Mouse (Mus musculus): ENCODE results near the gene Gm20388. TPM values are rescaled to one million over a fixed set of nuclear protein-coding genes. Genes with fewer than 3 reads are reported as not detected.
"Not testable (repeated sequence)": the region's sequence is repeated elsewhere in the genome, so short reads cannot be mapped to it uniquely, and the experiment has no call there.

Gene Gm20388
- polyA plus RNA-seq, 1 experiment from 2014 or later: not detected

DNA sequence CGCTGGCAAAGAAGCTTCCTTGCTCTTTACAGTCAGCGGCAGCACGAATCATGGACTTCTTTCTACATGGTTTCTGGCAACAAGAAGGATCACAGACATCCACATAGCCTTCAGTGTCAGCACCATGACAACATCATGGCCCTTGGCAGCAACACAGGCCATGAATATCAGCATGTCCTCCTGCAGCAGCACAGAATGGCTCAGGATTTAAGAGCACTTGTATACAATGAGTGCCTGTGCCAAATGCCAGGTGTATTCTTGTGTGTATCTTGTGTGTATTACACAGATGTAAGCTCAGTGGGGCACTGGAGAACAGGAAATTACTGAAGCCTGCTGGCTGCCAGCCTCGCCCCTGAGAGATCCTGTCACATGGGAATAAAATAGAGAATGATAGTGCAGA lies 4263.0 kb downstream of the Gm20388 start:
- Histone ChIP-seq H3K9me3 (ENCODE audit: control insufficient read depth, low read length) (no peaks in the 10 kb centered on the region; the same call in 1 of the 2 replicates), H3K4me1 (replicated peaks; ENCODE audit: control insufficient read depth, insufficient read depth, low read length) (peaks cover 2% of the 10 kb centered on the region; the same call in 1 of the 2 replicates), H3K27ac (ENCODE audit: low read length) (no peak overlapping the region), H3K9ac (ENCODE audit: low read length) (no peak overlapping the region), H3K27me3 (ENCODE audit: control insufficient read depth, insufficient read depth, low read depth, low read length) (no peaks in the 10 kb centered on the region; the same call in 1 of the 2 replicates), H3K4me3 (ENCODE audit: low read length) (no peak overlapping the region), H3K4me2 (ENCODE audit: low read depth, low read length) (no peak overlapping the region), H3K36me3 (ENCODE audit: control insufficient read depth, insufficient read depth, low read length) (no peaks in the 10 kb centered on the region)
- no peak for ATAC-seq (ENCODE audit: low read depth)
- WGBS: 66% methylated on average over 4 of the region's 4 CpGs

GRCm38 (mm10) chr8:124176133-124176532 lies 4265.5 kb downstream of the Gm20388 start:
- Histone ChIP-seq H3K4me1 (replicated peaks; ENCODE audit: control insufficient read depth, insufficient read depth, low read length) (peaks cover 2% of the 10 kb centered on the region; the same call in 1 of the 2 replicates), H3K4me3 (ENCODE audit: low read length) (no peak overlapping the region), H3K27ac (ENCODE audit: low read length) (no peak overlapping the region), H3K36me3 (ENCODE audit: control insufficient read depth, insufficient read depth, low read length) (no peaks in the 10 kb centered on the region), H3K9me3 (ENCODE audit: control insufficient read depth, low read length) (no peaks in the 10 kb centered on the region; the same call in 1 of the 2 replicates), H3K27me3 (ENCODE audit: control insufficient read depth, insufficient read depth, low read depth, low read length) (no peaks in the 10 kb centered on the region; the same call in 1 of the 2 replicates), H3K9ac (ENCODE audit: low read length) (no peak overlapping the region), H3K4me2 (ENCODE audit: low read depth, low read length) (no peak overlapping the region)
- 80% methylated on average over 6 of the region's 6 CpGs for WGBS
- ATAC-seq (ENCODE audit: low read depth): no peak

DNA sequence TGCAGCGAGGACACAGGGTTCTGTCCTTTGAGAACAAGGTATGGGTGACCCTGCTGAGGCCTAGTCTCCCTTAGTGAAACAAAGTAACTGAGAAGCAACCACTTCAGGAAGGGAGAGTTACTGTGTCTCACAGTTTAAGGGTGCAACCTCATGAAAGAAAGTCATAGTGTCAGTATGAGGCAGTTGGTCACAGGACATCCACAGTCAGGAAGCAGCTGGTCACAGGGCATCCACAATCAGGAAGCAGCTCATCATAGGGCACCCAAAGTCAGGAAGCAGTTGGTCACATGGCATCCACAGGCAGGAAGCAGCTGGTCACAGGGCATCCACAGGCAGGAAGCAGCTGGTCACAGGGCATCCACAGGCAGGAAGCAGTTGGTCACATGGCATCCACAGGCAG lies 4266.5 kb downstream of the Gm20388 start:
- H3K4me2 ChIP-seq (ENCODE audit: low read depth, low read length); H3K9ac ChIP-seq (ENCODE audit: low read length); H3K4me3 ChIP-seq (ENCODE audit: low read length); H3K27ac ChIP-seq (ENCODE audit: low read length); H3K36me3 ChIP-seq (ENCODE audit: control insufficient read depth, insufficient read depth, low read length); H3K4me1 ChIP-seq (replicated peaks; ENCODE audit: control insufficient read depth, insufficient read depth, low read length); H3K27me3 ChIP-seq (ENCODE audit: control insufficient read depth, insufficient read depth, low read depth, low read length); H3K9me3 ChIP-seq (ENCODE audit: control insufficient read depth, low read length); ATAC-seq (ENCODE audit: low read depth): not testable (repeated sequence)
- 83% methylated on average over 1 of the region's 1 CpGs for WGBS

DNA sequence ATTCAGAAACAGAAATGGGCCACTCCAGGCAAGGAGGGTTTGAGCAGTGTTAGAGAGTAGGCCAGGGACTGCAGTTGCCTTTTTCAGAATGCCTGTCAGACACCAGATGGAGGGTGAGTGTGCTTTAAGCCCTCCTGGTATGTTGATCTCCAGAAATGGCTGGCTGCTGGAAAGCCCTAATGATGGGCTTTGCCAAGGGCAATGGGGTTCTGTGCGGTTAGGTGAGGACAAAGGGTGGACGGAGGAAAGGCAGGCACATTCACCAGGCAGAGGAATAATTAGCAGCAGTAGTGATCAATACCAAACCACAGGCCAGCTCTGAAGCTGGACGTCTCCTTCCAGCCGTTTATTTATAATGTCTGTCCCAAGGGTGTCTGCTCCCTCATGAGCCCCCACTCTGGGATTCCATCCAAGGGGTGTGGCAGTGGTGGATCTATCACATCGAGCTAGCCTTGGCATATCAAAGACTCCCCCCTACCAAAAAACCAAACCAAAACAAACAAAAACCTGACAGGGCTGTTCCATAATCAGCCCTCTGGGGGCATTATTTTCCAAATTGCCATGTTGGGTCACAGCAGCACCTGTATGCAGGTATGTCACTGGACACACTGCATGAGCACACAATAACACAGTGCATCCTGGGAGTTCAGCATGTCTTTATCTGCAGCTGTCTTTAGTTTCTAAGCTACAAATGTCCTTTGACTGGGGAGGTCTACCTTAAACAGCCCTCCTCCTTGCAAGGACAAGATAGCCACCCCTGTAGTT lies 4270.2 kb downstream of the Gm20388 start:
- H3K27ac ChIP-seq (ENCODE audit: low read length): no peak overlapping the region
- H3K9ac ChIP-seq (ENCODE audit: low read length): no peak overlapping the region
- no peak overlapping the region for H3K4me2 ChIP-seq (ENCODE audit: low read depth, low read length)
- 50% methylated on average over 5 of the region's 5 CpGs for WGBS
- H3K4me1 ChIP-seq (replicated peaks; ENCODE audit: control insufficient read depth, insufficient read depth, low read length): peaks cover 23% of the 10 kb centered on the region
- no peak overlapping the region for H3K4me3 ChIP-seq (ENCODE audit: low read length)
- H3K36me3 ChIP-seq (ENCODE audit: control insufficient read depth, insufficient read depth, low read length): no peaks in the 10 kb centered on the region
- no peaks in the 10 kb centered on the region; the same call in 1 of the 2 replicates for H3K9me3 ChIP-seq (ENCODE audit: control insufficient read depth, low read length)
- no peak for ATAC-seq (ENCODE audit: low read depth)
- H3K27me3 ChIP-seq (ENCODE audit: control insufficient read depth, insufficient read depth, low read depth, low read length): no peaks in the 10 kb centered on the region; the same call in 1 of the 2 replicates

- no peaks in the 10 kb centered on the region; the same call in 1 of the 2 replicates for H3K27me3 ChIP-seq (ENCODE audit: control insufficient read depth, insufficient read depth, low read depth, low read length)
- ATAC-seq (ENCODE audit: low read depth): peak; percentile 29
- no peak overlapping the region for H3K4me3 ChIP-seq (ENCODE audit: low read length)
- 43% methylated on average over 5 of the region's 5 CpGs for WGBS
- peaks cover 23% of the 10 kb centered on the region for H3K4me1 ChIP-seq (replicated peaks; ENCODE audit: control insufficient read depth, insufficient read depth, low read length)
- no peaks in the 10 kb centered on the region for H3K36me3 ChIP-seq (ENCODE audit: control insufficient read depth, insufficient read depth, low read length)
- no peak overlapping the region for H3K9ac ChIP-seq (ENCODE audit: low read length)
- no peak overlapping the region; the same call in 1 of the 2 replicates for H3K4me2 ChIP-seq (ENCODE audit: low read depth, low read length)
- H3K27ac ChIP-seq (ENCODE audit: low read length): peak overlapping the region; percentile 67; the same call in 1 of the 2 replicates
- H3K9me3 ChIP-seq (ENCODE audit: control insufficient read depth, low read length): no peaks in the 10 kb centered on the region; the same call in 1 of the 2 replicates
Observed at GRCm38 (mm10) chr8:124181751-124182150, 4271.1 kb downstream of the Gm20388 start.

- ATAC-seq (ENCODE audit: low read depth): peak; percentile 96
- H3K27ac ChIP-seq (ENCODE audit: low read length): peak overlapping the region; percentile 67
Observed at GRCm38 (mm10) chr8:124182224-124182623, 4271.6 kb downstream of the Gm20388 start.

DNA sequence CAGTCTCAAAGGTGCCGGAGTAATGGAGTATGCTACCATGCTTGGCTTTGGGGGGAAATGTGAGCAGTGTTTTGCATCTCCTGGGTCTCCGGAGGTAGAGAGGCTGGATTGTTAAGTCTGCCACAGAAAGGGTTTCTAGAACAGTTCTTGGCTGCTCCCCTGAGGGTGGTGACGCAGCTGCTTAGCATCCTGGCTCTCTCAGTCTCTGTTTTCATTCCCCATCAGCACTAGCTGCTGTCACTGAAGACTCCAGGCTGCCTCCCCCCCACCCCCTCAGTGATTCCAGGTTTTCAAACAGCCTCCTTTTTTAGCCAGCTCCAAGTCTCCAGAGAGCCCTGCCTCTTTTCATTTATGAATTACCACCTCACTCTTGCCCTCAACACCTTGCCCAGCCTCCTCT lies 4273.4 kb downstream of the Gm20388 start:
- Histone ChIP-seq H3K4me2 (ENCODE audit: low read depth, low read length) (no peak overlapping the region), H3K9me3 (ENCODE audit: control insufficient read depth, low read length) (no peaks in the 10 kb centered on the region), H3K36me3 (ENCODE audit: control insufficient read depth, insufficient read depth, low read length) (no peaks in the 10 kb centered on the region), H3K4me1 (replicated peaks; ENCODE audit: control insufficient read depth, insufficient read depth, low read length) (peaks cover 23% of the 10 kb centered on the region), H3K27me3 (ENCODE audit: control insufficient read depth, insufficient read depth, low read depth, low read length) (no peaks in the 10 kb centered on the region; the same call in 1 of the 2 replicates), H3K4me3 (ENCODE audit: low read length) (no peak overlapping the region), H3K27ac (ENCODE audit: low read length) (no peak overlapping the region), H3K9ac (ENCODE audit: low read length) (no peak overlapping the region)
- no peak for ATAC-seq (ENCODE audit: low read depth)
- WGBS: 64% methylated on average over 3 of the region's 3 CpGs

More at GRCm38 (mm10) chr8:124182224-124182623, 4271.6 kb downstream of the Gm20388 start:
- no peak overlapping the region for H3K4me3 ChIP-seq (ENCODE audit: low read length)
- no peak overlapping the region for H3K4me2 ChIP-seq (ENCODE audit: low read depth, low read length)
- H3K9me3 ChIP-seq (ENCODE audit: control insufficient read depth, low read length): no peaks in the 10 kb centered on the region; the same call in 1 of the 2 replicates
- H3K36me3 ChIP-seq (ENCODE audit: control insufficient read depth, insufficient read depth, low read length): no peaks in the 10 kb centered on the region
- no peaks in the 10 kb centered on the region; the same call in 1 of the 2 replicates for H3K27me3 ChIP-seq (ENCODE audit: control insufficient read depth, insufficient read depth, low read depth, low read length)
- H3K4me1 ChIP-seq (replicated peaks; ENCODE audit: control insufficient read depth, insufficient read depth, low read length): peaks cover 23% of the 10 kb centered on the region
- WGBS: 14% methylated on average over 13 of the region's 13 CpGs
- no peak overlapping the region for H3K9ac ChIP-seq (ENCODE audit: low read length)

DNA sequence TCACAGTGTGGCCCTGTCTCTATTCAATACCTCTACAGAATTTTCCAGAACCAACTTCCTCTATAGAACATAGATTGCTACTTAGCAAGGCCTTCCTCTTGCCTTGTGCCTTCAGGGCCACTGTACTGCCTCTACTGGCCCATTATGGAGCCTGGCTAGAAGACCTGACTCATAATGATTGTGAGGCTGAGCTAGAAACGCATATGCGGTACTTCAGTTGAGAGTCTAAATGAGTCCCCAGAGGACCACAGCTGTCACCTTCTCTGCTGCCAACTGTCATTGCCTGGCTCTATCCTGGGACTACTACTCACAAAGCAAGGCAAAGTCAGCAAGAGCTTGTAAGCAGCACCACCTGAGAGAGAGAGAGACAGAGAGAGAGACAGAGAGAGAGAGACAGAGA lies 4273.9 kb downstream of the Gm20388 start:
- Histone ChIP-seq H3K9ac (ENCODE audit: low read length) (no peak overlapping the region), H3K27ac (ENCODE audit: low read length) (no peak overlapping the region), H3K4me2 (ENCODE audit: low read depth, low read length) (no peak overlapping the region), H3K27me3 (ENCODE audit: control insufficient read depth, insufficient read depth, low read depth, low read length) (no peaks in the 10 kb centered on the region; the same call in 1 of the 2 replicates), H3K36me3 (ENCODE audit: control insufficient read depth, insufficient read depth, low read length) (no peaks in the 10 kb centered on the region), H3K4me1 (replicated peaks; ENCODE audit: control insufficient read depth, insufficient read depth, low read length) (peaks cover 23% of the 10 kb centered on the region), H3K9me3 (ENCODE audit: control insufficient read depth, low read length) (no peaks in the 10 kb centered on the region), H3K4me3 (ENCODE audit: low read length) (no peak overlapping the region)
- no peak for ATAC-seq (ENCODE audit: low read depth)
- WGBS: 77% methylated on average over 2 of the region's 2 CpGs

DNA sequence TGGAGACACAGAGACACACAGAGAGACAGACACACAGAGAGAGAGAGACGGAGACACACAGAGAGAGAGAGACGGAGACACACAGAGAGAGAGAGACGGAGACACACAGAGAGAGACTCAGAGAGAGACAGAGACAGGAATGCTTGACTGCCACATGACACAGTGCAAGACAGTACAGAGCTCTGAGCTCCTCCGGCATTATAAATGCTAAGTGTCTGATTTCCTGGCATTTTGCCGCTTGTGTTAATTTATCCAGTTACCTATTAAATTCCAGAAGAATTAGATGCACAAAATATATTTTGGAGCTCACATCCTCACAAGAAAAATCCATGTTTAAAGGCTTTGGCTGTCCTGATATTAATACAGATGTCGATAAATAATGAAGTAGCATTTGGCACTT lies 4274.4 kb downstream of the Gm20388 start:
- H3K27me3 ChIP-seq (ENCODE audit: control insufficient read depth, insufficient read depth, low read depth, low read length): no peaks in the 10 kb centered on the region; the same call in 1 of the 2 replicates
- no peak overlapping the region for H3K27ac ChIP-seq (ENCODE audit: low read length)
- no peaks in the 10 kb centered on the region for H3K9me3 ChIP-seq (ENCODE audit: control insufficient read depth, low read length)
- no peak overlapping the region for H3K4me3 ChIP-seq (ENCODE audit: low read length)
- H3K9ac ChIP-seq (ENCODE audit: low read length): no peak overlapping the region
- WGBS: 83% methylated on average over 6 of the region's 6 CpGs
- H3K4me2 ChIP-seq (ENCODE audit: low read depth, low read length): no peak overlapping the region
- no peak for ATAC-seq (ENCODE audit: low read depth)
- H3K4me1 ChIP-seq (replicated peaks; ENCODE audit: control insufficient read depth, insufficient read depth, low read length): peaks cover 23% of the 10 kb centered on the region
- no peaks in the 10 kb centered on the region for H3K36me3 ChIP-seq (ENCODE audit: control insufficient read depth, insufficient read depth, low read length)
